Mouse (Mus musculus) neural tube, embryonic 13.5 days (tissue): ENCODE measurements around the gene Usp49. TPM values are rescaled to one million over a fixed set of nuclear protein-coding genes. Genes with fewer than 3 reads are reported as not detected.
"Not testable (repeated sequence)": the region's sequence is repeated elsewhere in the genome, so short reads cannot be mapped to it uniquely, and the experiment has no call there.

Source experiments
- ATAC-seq: fragments of 200-750 bp; cut with Nextera tagmentation; 2 replicates; pipeline ENCODE4 v1.8.0; 2017; ENCODE audit warnings: low read depth, mild to moderate bottlenecking, moderate TSS enrichment, moderate library complexity
- H3K27ac ChIP-seq: fragments of 300-500 bp; sonication (generic); replicated peaks from 2 replicates; pipeline ENCODE4 v1.5.1; 2015; ENCODE audit warnings: moderate library complexity, mild to moderate bottlenecking, inconsistent platforms
- H3K27me3 ChIP-seq: fragments of 300-500 bp; sonication (generic); 2 replicates; pipeline ENCODE4 v1.6.1; 2015; ENCODE audit warnings: mild to moderate bottlenecking, inconsistent platforms
- H3K36me3 ChIP-seq: fragments of 300-500 bp; sonication (generic); 2 replicates; pipeline ENCODE4 v1.6.1; 2015; ENCODE audit warnings: mild to moderate bottlenecking, inconsistent platforms
- H3K4me1 ChIP-seq: fragments of 300-500 bp; sonication (generic); replicated peaks from 2 replicates; pipeline ENCODE4 v1.6.1; 2015; ENCODE audit warnings: inconsistent platforms
- H3K4me2 ChIP-seq: fragments of 300-500 bp; sonication (generic); 2 replicates; pipeline ENCODE4 v1.6.1; 2015; ENCODE audit warnings: inconsistent platforms, mild to moderate bottlenecking, moderate library complexity
- H3K4me3 ChIP-seq: fragments of 300-500 bp; sonication (generic); 2 replicates; pipeline ENCODE4 v1.5.1; 2015; ENCODE audit warnings: mild to moderate bottlenecking, inconsistent platforms
- H3K9ac ChIP-seq: fragments of 300-500 bp; sonication (generic); 2 replicates; pipeline ENCODE4 v1.6.1; 2015; ENCODE audit warnings: moderate library complexity, mild to moderate bottlenecking, inconsistent platforms
- H3K9me3 ChIP-seq: fragments of 300-500 bp; sonication (generic); 2 replicates; pipeline ENCODE4 v1.6.1; 2016; ENCODE audit warnings: inconsistent platforms
- WGBS: fragments of 180-500 bp; shearing (Covaris S2); methylation state at CpG from one replicate; pipeline ENCODE4 v1.1.7; 2015; 5-methylcytosine and 5-hydroxymethylcytosine counted together
- polyA plus RNA-seq: library from polyadenylated mRNA; unstranded; fragments of >200 nt; fragmentation: Nextera tagmentation; extraction: Ambion mirVana; gene quantifications from 2 replicates; pipeline ENCODE4 v1.2.1, GENCODE M21; 2015

The Usp49 gene
- polyA plus RNA-seq, 1 experiment from 2014 or later, result 8.2 TPM

DNA sequence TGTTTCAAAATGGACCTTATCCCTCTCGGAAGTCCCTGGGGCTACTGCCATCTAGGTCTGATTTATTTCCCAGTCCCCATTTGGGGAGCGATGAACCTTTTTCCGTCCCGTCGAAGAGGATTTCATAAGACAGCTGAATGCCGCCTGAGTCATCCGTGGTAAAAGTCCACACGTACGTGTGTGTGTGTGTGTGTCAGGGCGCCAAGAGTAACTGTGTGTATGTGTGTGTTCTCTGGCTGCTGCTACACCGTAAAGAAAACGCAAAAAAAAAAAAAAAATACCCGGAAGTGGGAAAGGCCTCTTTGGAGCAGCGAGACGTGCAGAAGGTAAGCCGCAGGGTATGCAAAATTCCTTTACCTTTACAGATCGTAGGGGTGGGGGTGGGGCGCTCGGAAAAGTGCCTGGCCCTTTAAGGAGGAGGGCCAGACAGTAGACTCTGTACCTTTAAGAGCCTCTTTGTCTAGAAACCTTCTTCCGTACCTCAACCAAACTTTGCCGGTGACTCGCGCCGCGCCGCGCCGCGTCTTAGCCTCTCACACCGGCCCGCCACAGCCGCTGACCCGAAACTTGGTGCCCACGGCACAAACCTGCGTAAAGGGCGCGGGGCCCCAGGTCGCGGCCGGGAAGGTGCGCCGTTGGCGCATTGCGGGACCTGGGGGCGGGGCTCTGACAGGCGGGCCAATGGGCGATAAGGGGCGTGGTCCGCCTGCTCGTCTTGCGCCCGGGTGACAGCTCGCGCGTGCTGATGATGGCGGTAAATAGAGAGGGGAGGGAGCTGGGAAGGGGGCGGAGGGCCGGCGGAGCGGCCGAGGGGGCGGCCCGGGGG, 1.4 kb upstream of the Usp49 start:
- peak overlapping the region; percentile 83 for H3K9ac ChIP-seq
- ATAC-seq, result peak; percentile 96
- H3K4me3 ChIP-seq, result peak overlapping the region; percentile 60
- under 1% methylated on average over 63 of the region's 63 CpGs for WGBS
- peak overlapping the region; percentile 95 for H3K27ac ChIP-seq
- H3K4me2 ChIP-seq, result peak overlapping the region; percentile 77
- no peaks in the 10 kb centered on the region for H3K27me3 ChIP-seq
- H3K4me1 ChIP-seq, result peaks cover 44% of the 10 kb centered on the region
- peaks cover 14% of the 10 kb centered on the region for H3K36me3 ChIP-seq
- no peaks in the 10 kb centered on the region for H3K9me3 ChIP-seq

DNA sequence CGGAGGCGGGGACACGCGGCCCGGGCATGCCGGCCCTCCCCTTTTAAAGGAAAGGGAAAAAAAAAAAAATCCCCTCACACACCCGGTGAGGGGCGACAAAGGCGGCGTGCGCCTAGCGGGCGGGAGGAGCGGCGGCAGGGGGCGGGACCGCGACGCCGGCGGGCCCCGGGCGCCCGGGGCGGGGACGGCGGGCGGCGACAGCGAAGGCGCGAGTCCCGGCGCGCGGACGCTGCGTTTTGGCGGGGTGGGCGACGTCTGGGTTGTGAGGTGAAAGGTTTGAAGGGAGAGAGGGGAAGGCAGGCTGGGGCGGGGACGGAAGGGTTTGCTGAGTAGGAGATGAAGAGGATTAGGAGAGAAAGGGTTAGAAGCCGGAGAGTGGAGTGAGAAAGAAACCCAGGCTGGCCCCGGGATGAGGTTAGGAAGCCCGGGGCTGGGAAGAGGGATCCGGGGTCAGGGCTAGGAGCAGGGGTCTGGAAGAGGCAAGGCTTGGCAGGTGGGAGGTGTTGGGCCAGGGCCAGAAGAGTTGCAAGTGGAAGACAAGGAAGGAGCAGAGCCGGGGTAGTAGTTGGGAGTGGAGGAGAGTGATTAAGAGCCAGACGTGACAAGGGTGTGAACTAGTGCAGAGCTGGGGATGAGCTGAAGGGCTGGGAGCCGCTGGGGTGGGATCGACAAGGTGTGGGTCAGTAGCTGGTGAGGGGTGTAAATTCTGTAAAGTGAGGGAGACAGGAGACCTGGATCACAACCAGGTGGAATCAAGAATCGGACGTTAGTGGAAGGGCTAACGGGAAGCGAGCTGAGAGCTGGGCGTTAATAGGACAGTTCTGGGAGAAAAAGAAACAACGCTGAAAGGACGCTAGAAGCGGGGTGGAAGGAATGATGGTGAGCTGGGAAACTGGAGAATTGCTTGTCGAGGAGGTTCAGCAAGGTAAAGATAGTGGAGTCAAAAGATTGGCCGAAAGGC, 493 bp upstream of the Usp49 start:
- under 1% methylated on average over 59 of the region's 61 CpGs for WGBS
- Histone ChIP-seq H3K36me3 (peaks cover 7% of the 10 kb centered on the region), H3K9me3 (no peaks in the 10 kb centered on the region), H3K27ac (peak overlapping the region; percentile 95), H3K4me3 (peak overlapping the region; percentile 60), H3K9ac (peak overlapping the region; percentile 83), H3K27me3 (no peaks in the 10 kb centered on the region), H3K4me1 (peaks cover 44% of the 10 kb centered on the region), H3K4me2 (peak overlapping the region; percentile 77)
- ATAC-seq, result peak; percentile 66

DNA sequence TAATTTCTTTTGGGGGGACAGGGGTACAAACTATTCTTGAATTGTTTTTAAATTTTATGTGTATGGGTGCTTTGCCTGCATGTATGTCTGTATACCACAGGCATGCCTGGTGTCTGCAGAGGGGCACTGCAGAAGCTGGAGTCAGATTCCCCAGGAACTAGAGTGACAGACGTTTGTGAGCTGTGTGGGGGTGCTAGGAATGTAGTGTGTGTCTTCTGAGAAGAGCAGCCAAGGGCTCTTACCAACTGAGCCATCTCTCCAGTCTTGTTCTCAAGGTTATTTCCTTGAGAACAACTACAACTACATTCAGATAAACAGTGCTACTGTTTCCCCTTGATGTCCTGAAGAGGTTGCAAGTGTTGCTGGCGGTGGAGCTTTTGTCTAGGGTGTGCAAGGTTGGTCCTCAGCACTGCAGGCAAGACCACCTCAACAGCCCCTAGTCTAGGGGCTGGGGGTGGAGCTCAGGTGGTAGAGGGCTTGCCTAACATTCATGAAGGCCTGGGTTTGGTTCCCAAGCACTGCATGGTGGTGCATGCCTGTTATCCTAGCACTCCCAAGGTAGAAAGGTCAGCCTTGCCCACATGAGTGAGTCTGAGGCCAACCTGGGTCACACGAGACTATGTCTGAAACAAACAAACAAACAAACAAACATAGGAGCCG, 1.8 kb downstream of the Usp49 start:
- 76% methylated on average over 4 of the region's 4 CpGs for WGBS
- no peak overlapping the region for H3K27ac ChIP-seq
- H3K36me3 ChIP-seq, result 0 out of 2 replicates have a peak, but pooled peaks cover 6% of the 10 kb centered on the region
- peak overlapping the region; percentile 35; the same call in 1 of the 2 replicates for H3K9ac ChIP-seq
- ATAC-seq, result no peak
- H3K9me3 ChIP-seq, result no peaks in the 10 kb centered on the region
- H3K4me2 ChIP-seq, result peak overlapping the region; percentile 30
- no peak overlapping the region for H3K4me3 ChIP-seq
- H3K4me1 ChIP-seq, result peaks cover 44% of the 10 kb centered on the region
- H3K27me3 ChIP-seq, result no peaks in the 10 kb centered on the region

DNA sequence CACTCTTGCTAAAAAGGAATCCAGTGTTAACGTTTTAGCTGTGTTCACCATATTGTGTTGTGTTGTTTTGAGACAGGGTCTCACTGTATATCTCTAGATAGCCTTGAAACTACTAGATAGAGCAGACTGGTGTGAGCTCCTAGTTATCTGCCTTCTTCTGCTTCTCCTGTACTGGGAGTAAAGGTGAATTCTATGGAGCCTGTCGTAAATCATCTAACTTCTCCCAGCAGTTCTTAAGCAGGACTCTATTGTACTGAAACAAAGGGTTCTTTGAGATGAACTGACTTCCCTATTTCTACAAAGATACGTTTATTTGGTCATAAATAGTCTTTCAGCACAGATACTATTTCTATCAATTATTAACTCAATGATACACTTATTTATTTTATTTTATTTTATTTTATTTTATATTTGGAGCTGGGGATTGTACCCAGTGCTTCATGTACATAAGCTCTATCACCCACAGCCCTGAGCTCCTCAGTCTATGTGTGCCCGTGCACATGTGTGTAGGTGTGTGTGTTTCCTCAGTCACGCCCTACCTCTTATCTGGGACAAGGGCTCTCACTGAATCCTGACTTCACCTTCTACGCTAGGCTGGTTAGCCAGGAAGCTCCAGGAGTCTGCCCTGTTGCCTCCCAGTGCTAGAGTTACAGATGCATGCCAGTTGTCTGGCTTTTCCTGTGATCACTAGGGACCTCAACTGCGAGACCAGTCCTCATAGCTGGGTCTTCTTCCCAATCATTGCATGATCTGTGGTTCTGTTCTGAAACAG, 3.7 kb downstream of the Usp49 start:
- 77% methylated on average over 7 of the region's 7 CpGs for WGBS

DNA sequence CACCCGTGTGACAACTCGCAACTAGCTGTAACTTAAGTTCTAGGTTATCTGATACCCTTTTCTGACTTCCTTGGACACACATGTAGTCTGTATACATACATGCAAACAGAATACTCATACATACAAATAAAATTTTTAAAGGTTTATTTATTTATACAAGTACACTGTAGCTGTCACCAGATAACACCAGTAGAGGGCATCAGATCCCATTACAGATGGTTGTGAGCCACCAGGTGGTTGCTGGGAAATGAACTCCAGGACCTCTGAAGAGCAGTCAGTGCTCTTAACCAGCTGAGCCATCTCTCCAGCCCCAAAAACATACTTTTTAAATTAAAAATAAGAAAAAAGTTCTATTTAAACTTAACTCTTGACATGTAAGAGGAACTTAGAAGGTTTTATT, 12.5 kb downstream of the Usp49 start:
- H3K4me1 ChIP-seq, result peaks cover 8% of the 10 kb centered on the region
- no peaks in the 10 kb centered on the region for H3K27me3 ChIP-seq
- H3K4me3 ChIP-seq, result no peak overlapping the region
- ATAC-seq, result no peak
- H3K27ac ChIP-seq, result no peak overlapping the region
- WGBS, result 87% methylated on average over 2 of the region's 2 CpGs
- H3K9me3 ChIP-seq, result no peaks in the 10 kb centered on the region
- H3K4me2 ChIP-seq, result no peak overlapping the region
- no peaks in the 10 kb centered on the region for H3K36me3 ChIP-seq
- no peak overlapping the region for H3K9ac ChIP-seq

More for the DNA sequence above, 3.7 kb downstream of the Usp49 start:
- H3K4me3 ChIP-seq, result no peak overlapping the region
- H3K4me2 ChIP-seq, result no peak overlapping the region
- H3K9ac ChIP-seq, result no peak overlapping the region
- peaks cover 41% of the 10 kb centered on the region for H3K4me1 ChIP-seq
- no peak overlapping the region for H3K27ac ChIP-seq
- H3K9me3 ChIP-seq, result no peaks in the 10 kb centered on the region
- H3K27me3 ChIP-seq, result no peaks in the 10 kb centered on the region
- 0 out of 2 replicates have a peak, but pooled peaks cover 6% of the 10 kb centered on the region for H3K36me3 ChIP-seq
- ATAC-seq, result no peak

DNA sequence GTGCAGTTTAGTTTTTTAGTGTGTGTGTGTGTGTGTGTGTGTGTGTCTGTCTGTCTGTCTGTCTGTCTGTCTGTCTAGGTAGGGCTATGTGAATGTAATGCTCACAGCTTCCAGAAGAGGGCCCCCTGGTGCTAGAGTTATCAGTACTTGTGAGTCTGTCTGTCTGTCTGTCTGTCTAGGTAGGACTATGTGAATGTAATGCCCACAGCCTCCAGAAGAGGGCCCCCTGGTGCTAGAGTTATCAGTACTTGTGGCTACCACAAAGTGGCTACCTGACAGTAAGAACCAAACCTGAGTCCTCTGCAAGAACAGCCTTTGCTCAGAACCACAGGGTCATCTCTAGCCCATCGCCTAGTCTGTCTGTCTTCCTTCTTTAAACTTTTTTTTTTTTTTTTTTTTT, 16.2 kb downstream of the Usp49 start:
- ATAC-seq, result no peak
- Histone ChIP-seq H3K27ac (no peak overlapping the region), H3K27me3 (no peaks in the 10 kb centered on the region), H3K4me3 (no peak overlapping the region), H3K4me2 (no peak overlapping the region), H3K36me3 (peaks cover 6% of the 10 kb centered on the region; the same call in 1 of the 2 replicates), H3K9me3 (no peaks in the 10 kb centered on the region), H3K9ac (no peak overlapping the region), H3K4me1 (peaks cover 7% of the 10 kb centered on the region; the same call in 1 of the 2 replicates)
- 84% methylated on average over 1 of the region's 1 CpGs for WGBS

DNA sequence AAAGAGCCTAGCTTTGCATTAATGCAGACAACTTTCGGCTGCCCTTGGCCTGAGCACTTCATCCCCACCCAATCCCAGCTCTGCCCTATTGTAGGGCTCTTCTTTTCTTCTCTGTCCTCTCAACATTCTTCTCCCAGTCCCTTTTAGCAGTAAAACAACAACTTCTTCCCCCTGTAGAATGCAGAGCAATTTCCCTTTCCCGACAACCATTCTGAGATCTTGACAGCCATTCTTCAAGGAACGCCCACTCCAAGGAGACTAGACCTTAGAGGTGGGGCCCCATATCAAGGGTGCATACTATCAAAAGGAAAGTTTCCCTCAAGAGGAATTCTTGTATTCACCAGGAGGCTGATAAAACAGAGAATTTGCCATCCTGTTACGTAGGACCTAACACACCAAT, 18.5 kb downstream of the Usp49 start:
- WGBS, result 27% methylated on average over 4 of the region's 4 CpGs
- Histone ChIP-seq H3K9ac (no peak overlapping the region), H3K4me1 (peaks cover 7% of the 10 kb centered on the region; the same call in 1 of the 2 replicates), H3K4me3 (no peak overlapping the region), H3K9me3 (no peaks in the 10 kb centered on the region), H3K27ac (0 out of 2 replicates have a peak overlapping the region, but pooled peaks have one; percentile 13), H3K4me2 (no peak overlapping the region), H3K36me3 (peaks cover 10% of the 10 kb centered on the region; the same call in 1 of the 2 replicates), H3K27me3 (no peaks in the 10 kb centered on the region)
- ATAC-seq, result no peak

DNA sequence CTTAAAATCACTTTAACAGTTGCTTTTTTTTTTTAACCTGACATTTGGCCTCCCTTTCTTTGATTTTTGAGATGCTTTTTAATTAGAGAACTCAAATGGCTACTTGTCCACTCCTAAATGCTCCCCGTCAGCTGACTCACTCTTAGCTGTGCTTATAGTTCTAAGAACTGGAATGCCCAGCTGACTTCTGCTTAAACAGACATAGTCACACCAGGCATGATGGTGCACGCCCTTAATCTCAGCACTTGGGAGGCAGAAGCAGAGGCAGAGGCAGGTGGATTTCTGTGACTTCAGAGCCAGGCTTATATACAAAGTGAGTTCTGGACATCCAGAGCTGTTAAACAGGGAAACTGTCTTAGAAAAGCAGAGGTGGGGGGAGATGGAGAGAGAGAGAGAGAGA, 21.5 kb downstream of the Usp49 start:
- H3K9ac ChIP-seq, result no peak overlapping the region
- H3K4me1 ChIP-seq, result peaks cover 7% of the 10 kb centered on the region; the same call in 1 of the 2 replicates
- no peak overlapping the region for H3K27ac ChIP-seq
- H3K4me2 ChIP-seq, result no peak overlapping the region
- H3K36me3 ChIP-seq, result peaks cover 10% of the 10 kb centered on the region; the same call in 1 of the 2 replicates
- H3K4me3 ChIP-seq, result no peak overlapping the region
- no peak for ATAC-seq
- no peaks in the 10 kb centered on the region for H3K9me3 ChIP-seq
- no peaks in the 10 kb centered on the region for H3K27me3 ChIP-seq
- 74% methylated on average over 2 of the region's 2 CpGs for WGBS

DNA sequence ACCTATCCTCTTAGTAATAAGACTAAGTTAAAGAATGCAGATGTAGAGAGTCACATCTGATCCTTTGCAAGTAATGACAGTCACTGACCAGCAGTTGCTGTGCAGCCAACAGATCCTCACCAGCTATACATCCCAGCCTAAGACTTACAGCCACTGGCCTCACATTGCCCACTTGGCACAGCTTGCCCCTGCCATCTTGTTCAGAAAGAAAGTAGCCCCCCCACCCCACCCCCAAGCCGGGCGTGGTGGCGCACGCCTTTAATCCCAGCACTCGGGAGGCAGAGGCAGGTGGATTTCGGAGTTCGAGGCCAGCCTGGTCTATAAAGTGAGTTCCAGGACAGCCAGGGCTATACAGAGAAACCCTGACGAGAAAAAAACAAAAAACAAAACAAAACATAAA, 23.9 kb downstream of the Usp49 start:
- not testable (repeated sequence) for H3K9me3 ChIP-seq, H3K27ac ChIP-seq
- 95% methylated on average over 8 of the region's 8 CpGs for WGBS

DNA sequence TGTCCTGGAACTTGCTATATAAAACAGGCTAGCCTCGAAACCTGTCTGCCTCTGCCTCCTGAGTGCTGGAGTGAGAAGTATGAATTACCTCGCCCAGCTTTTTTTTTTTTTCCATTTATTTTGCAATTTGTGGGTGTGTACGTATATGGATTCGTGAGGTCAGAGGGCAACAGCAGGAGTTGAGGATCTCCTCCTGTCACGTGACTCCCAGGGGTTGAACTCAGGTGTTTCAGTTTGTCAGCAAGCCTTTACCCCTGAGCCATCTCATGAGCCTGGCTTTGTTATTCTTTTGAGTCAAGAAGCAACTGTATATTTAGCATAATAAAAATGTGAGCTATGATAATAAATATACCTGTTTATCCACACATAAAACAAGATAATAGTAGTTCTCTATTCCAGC, 25.2 kb downstream of the Usp49 start:
- no peak overlapping the region for H3K9ac ChIP-seq
- H3K9me3 ChIP-seq, result no peaks in the 10 kb centered on the region
- H3K27ac ChIP-seq, result no peak overlapping the region
- no peak overlapping the region for H3K4me3 ChIP-seq
- H3K4me1 ChIP-seq, result no peaks in the 10 kb centered on the region
- 0 out of 2 replicates have a peak, but pooled peaks cover 12% of the 10 kb centered on the region for H3K36me3 ChIP-seq
- no peaks in the 10 kb centered on the region for H3K27me3 ChIP-seq
- no peak for ATAC-seq
- H3K4me2 ChIP-seq, result no peak overlapping the region
- WGBS, result 88% methylated on average over 5 of the region's 5 CpGs

More for the DNA sequence above, 23.9 kb downstream of the Usp49 start:
- not testable (repeated sequence) for H3K4me1 ChIP-seq, ATAC-seq, H3K9ac ChIP-seq, H3K4me3 ChIP-seq, H3K27me3 ChIP-seq, H3K4me2 ChIP-seq
- peaks cover 10% of the 10 kb centered on the region; the same call in 1 of the 2 replicates for H3K36me3 ChIP-seq

DNA sequence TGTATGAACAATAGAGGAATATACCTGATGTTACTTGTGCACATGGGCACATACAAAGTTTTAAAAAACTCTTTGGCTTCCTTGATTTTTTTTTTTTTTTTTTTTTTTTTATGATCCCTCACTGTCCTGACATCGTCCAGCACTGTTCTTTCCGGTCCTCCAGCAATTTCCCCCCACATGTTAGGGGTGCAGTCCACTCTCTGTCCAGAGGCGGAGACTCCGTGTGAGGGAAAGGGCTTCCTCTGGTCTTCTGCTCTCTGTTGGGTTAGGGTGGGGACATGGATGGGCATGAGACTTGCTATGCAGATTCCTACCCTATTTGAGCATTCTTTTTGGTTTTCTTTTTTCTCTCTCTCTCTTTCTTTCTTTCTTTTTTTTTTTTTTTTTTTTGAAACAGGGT, 27.4 kb downstream of the Usp49 start:
- ATAC-seq, result no peak
- Histone ChIP-seq H3K9me3 (no peaks in the 10 kb centered on the region), H3K4me1 (peaks cover 7% of the 10 kb centered on the region), H3K9ac (no peak overlapping the region), H3K36me3 (0 out of 2 replicates have a peak, but pooled peaks cover 12% of the 10 kb centered on the region), H3K27ac (no peak overlapping the region), H3K27me3 (no peaks in the 10 kb centered on the region), H3K4me2 (no peak overlapping the region), H3K4me3 (no peak overlapping the region)
- WGBS, result 85% methylated on average over 4 of the region's 4 CpGs
